Mouse (Mus musculus) brain, adult 2 months (tissue): ENCODE data around the gene Rexo5.

Experiments used
- DNase-seq: peaks from one replicate; pipeline ENCODE4 v3.0.0; 2011; ENCODE audit warnings: low read depth, low spot score

Gene Rexo5

DNA sequence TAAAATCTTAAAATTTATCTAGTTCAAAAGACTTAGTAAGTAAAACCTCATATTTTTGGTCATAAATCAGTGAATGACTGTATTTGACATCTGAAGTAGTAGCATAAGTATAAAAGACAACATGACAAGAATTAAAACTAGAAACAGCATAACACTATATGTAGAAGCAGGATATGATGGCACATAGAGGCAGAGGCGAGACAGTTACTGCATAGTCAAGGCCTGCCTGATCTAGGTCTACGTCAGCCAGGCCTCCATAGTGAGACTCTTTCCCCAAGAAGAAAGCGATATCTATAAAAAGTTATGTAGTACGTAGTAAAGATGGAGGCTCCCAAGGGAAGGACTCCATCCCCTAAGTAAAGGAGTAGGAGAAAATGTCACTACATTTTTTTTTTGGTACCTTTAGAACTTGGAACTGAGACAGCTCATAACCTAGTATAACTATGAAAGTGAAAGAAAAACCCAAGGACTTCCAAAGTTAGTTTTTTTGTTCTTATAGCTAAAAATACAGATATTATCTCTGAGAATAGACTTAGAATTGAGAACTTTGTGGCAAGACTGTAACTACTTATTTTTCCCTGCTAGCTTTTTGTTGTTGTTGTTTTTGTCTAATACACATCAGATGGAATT lies 48.1 kb downstream of the Rexo5 start:
- no peak for DNase-seq

GRCm38 (mm10) chr7:119845541-119845940 lies 51.7 kb downstream of the Rexo5 start:
- no peak for DNase-seq

DNA sequence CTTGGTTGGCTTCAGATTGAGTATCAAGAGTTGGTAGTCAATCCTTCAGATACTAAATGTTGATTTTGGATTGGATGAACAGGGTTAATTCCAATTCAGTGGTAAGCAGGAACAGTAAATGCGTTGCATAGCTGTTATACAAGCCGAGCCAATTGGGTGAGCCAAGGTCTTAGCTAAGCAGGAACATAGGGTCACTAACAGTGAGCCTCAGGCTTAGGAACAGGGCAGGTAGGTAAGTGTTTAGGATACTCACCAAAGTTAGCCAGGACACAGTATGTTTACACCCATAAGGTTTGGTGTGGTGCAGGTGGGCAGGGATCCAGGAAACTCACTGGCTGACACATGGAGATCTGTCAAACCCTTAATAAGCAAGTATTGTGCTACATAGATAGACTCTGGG lies 53.6 kb downstream of the Rexo5 start:
- DNase-seq, result no peak

DNA sequence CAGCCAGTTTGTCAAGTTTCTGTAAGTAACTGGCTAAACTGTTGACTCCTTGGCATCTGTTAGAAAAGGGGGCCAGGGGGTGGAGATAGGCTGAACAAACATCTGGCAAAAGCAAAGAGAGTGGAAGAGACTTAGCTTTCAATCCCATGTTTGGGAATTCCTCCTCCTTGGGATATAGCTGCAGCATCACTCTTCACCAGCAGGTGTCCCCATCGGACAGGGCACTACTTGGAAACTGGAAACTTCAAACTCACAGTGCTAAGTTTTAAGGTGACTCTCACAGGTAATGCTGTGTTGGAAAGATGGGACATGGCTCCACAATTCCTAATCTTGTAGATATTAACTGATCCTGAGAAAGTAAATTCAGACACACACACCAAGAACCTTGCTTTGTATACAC lies 55.3 kb downstream of the Rexo5 start:
- peak; percentile 68 for DNase-seq

DNA sequence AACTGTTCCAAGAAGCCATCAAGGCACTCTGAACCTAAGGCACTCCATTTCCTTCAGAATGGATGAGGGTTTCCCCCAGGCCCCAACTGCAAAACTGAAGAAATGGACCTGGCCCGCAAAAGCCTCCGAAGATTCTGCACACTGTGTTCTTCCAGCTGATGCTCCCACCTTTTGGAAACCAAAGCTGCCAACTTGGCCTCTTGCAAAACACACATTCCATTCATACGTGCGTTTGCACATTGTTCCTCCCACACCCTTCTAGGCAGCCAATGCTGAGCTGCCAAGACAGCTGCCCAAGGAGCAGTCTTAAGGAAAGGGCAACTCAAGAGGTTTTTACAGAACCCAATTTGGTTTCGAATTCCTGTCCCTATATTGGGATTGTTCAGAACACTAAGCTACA lies 56.9 kb downstream of the Rexo5 start:
- peak; percentile 40 for DNase-seq

- DNase-seq, result no peak
Observed at GRCm38 (mm10) chr7:119852494-119852893, 58.7 kb downstream of the Rexo5 start.

- no peak for DNase-seq
Observed at GRCm38 (mm10) chr7:119853186-119853585, 59.4 kb downstream of the Rexo5 start.

- DNase-seq, result no peak
Observed at GRCm38 (mm10) chr7:119854362-119854761, 60.6 kb downstream of the Rexo5 start.

GRCm38 (mm10) chr7:119855031-119855430 lies 61.2 kb downstream of the Rexo5 start:
- DNase-seq, result no peak

- peak; percentile 40 for DNase-seq
Observed at GRCm38 (mm10) chr7:119859476-119859875, 65.7 kb downstream of the Rexo5 start.

GRCm38 (mm10) chr7:119860116-119860515 lies 66.3 kb downstream of the Rexo5 start:
- DNase-seq, result no peak

DNA sequence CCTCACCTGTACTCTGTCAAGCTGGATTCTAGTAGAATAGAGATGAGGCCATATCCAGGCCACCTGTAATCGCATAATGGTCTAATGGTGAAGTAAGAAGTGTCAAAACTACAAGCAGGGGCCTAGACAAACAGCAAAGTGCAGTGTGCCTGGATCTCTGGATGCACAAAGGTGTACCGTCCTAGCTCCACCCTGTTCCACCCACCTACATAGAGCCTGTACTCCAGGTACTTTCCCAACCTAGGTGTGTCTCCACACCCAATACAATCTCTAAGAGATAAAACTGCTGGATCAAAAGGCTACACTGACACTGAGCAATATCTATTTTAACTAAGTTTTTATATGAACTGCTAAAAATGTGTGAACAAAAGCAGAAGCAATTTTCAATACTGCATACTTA lies 66.7 kb downstream of the Rexo5 start:
- DNase-seq, result no peak

GRCm38 (mm10) chr7:119860971-119861334 lies 67.1 kb downstream of the Rexo5 start:
- DNase-seq, result no peak

DNA sequence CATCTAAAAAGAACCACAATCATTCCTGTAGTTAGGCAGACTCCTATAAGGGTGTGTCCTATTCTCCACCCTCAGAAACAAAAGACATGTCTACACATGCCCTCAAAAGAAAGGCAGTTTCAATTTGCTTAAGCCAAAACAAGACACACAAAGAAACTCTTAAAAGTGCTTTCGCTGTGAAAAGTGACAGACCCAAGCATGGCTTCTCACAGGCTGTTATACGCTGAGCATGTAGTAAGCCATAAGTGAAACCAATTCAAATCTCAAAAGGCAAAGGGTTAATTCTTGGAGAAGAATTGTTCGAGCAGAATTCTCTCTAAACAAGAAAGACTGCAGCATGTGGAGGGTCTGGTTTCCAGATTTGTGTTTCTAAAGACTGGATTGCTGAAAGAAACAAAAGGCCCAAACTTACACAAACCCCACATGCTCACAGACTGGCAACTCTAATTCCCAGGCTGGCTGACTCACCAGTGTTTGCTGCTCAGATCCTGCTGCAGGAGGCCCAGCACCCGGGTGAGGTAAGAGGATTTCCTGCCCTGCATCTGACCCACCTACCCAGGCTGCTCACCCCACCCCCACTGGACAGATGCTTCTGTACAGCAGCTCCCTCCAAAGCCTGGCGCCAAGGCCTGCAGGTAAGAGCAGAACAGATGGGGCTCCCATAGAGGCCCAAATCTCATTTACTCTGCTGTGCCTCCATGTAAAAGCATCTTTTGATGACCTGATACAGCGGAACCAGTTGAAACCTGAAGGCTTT lies 67.7 kb downstream of the Rexo5 start:
- peak; percentile 71 for DNase-seq

GRCm38 (mm10) chr7:119862167-119862566 lies 68.4 kb downstream of the Rexo5 start:
- no peak for DNase-seq

DNA sequence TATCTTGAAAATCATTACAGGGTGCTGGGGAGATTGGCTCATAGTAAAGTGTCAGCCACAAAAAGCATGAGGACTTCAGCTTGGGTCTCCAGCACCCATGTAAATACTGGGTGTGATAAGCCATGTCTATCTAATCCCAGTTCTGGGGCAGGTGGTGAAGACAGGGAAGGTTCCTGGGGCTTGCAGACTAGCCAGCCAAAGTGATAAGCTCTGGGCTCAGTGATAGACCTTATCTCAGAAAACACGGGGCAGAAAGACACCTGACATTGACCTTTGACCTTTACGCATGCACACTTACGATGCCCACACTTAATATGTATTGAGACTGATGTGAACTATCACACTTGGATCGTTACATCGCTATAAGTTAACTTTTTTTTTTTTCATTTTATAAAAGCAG lies 70.7 kb downstream of the Rexo5 start:
- DNase-seq, result no peak

GRCm38 (mm10) chr7:119866136-119866535 lies 72.3 kb downstream of the Rexo5 start:
- DNase-seq, result peak; percentile 6

- DNase-seq, result no peak
Observed at GRCm38 (mm10) chr7:119872204-119872603, 78.4 kb downstream of the Rexo5 start.

DNA sequence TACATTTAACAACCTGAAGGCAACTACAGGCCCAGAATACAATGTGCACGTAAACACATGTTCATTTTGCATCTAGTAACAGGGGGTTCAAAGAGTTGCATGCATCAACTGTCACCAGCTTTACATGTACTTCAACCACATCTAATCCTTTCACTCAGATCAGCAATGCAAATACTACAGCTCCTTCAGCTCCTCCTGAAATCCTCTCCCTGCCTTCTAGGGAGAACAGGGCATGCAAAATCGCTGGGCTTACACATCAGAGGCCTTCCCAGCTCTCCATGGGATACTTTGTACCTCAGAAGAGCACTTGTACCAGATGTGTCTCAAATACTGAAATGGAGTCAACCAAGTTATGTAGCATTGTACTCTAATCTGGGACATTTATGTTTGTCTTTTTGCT lies 79.2 kb downstream of the Rexo5 start:
- DNase-seq, result no peak

DNA sequence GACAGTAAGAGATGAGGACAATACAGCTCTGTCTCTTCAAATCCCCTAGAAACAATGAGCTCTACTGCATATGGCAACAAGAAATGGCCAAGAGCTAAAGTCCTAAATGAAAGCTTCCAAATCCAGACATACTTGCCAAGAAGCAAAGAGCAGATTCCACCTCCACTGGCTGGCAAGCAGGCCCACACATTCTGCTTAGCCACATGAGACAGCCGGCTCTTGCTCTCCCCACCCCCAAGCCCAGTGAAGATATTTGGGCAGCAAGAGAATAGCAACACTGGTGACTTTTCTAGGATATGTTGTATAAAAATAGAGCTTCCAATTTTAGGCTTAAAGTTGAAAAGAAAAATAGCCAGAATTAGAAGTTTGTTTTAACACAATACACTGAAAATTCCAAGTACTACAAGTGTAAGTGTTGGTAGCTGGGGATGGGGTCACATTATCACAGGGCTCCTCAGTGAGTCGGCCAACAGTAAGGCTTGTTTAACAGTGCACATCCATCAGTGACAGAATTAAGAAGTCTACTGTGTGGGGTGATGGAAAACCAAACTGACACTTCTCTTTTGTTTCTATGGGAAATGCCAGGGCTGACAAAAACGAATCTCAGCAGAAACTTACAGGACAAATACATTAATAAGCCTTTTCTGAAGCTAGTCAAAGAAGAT lies 82.1 kb downstream of the Rexo5 start:
- peak; percentile 90 for DNase-seq

DNA sequence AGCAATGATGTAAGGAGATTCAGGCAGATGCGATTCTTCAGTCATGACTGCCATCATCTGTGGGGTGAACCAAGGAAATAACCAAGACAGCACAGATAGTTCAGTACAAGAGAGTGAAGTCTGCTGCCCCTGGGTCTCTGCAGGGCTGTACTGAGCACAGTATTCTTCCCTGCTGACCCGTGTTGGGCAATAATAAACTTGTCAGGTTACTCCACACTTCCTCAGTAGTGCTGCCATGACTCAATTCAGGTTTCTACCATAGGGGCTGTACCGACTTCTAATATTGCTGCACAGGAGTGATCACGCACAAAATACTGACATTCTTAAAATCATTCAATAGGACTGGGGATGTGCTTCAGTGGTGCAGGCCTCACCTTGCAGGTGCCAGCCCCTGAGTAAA lies 85.4 kb downstream of the Rexo5 start:
- DNase-seq, result no peak

DNA sequence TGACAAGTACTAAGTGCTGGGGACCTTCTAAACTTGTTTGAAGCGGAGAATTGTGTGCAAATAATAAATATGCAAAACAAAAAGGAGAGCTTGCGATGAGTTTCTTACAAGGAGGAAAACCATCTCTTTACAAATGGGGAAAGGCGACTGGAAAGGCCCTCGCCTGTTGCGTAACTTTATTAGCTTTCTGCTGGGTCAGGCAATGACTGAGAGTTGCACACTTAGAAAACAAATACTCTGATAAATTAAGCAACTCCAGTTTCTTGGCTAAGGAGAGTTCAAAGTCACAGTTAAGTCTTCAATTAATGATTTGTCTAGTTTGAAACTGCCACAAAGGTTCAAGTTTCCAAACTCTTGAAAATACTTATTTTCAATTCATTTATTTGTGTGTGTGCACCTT lies 86.5 kb downstream of the Rexo5 start:
- no peak for DNase-seq

DNA sequence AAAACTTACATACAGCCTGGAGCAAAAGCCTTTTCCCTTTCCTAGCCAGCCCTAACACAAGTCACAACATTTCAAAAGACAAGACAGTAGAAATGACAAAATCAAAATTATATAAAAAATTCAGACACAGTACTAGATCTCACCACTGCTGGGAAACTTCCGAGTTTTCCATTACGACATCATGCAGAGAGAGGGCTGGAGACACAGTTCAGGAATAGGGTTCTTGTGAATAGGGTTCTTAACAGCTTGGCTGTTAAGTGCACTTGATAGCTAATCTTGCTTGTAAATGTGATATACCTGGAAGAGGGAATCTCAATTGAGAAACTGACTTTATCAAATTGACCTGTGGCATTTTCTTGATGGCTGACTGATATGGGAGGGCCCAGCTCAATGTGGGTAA lies 87.4 kb downstream of the Rexo5 start:
- no peak for DNase-seq
